Mouse (Mus musculus) monocyte, adult 59 days (primary cell): ENCODE measurements around the gene Gm5294. TPM values are rescaled to one million over a fixed set of nuclear protein-coding genes. Genes with fewer than 3 reads are reported as not detected.

ENCODE experiments used
- total RNA-seq, 2 experiments: library from RNA; stranded (reverse); gene quantifications; one replicate each; pipeline ENCODE4 v1.2.4; 2023

The Gm5294 gene
- total RNA-seq: not detected

GRCm38 (mm10) chr5:138819780-138820179, at the start of gene Gm5294:
Gene Gm5294, plus strand, starts transcription at chr5:138820080.

Other genes starting within 250 kb of the Gm5294 start
- gene Zfp68, start 200.3 kb upstream of the Gm5294 start, total RNA-seq: 10 to 100 TPM; 17.2 to 17.6 TPM
- 1 to 10 TPM; 1.8 to 2.2 TPM for gene A430033K04Rik, start 197.2 kb upstream of the Gm5294 start, total RNA-seq
- gene Fam20c, start 65.6 kb upstream of the Gm5294 start, total RNA-seq: 10 to 100 TPM; 21.3 to 22.3 TPM
- 1 to 10 TPM; 5.3 to 6.3 TPM for gene Pdgfa, start 177.3 kb downstream of the Gm5294 start, total RNA-seq